Mouse (Mus musculus) MEL (cell line): Measurements from ENCODE around the gene Gtf3c2. TPM values are rescaled to one million over a fixed set of nuclear protein-coding genes. Genes with fewer than 3 reads are reported as not detected.
A peak's percentile ranks its signal among the peaks of the same experiment; 100 is the strongest.

ENCODE experiments used
- DNase-seq: peaks from one replicate; pipeline ENCODE4 v3.0.0; 2011; ENCODE audit warnings: low read depth, low spot score
- H3K27ac ChIP-seq: 2 replicates; pipeline ENCODE4 v1.5.1; 2012; ENCODE audit warnings: low read depth, mild to moderate bottlenecking, control low read depth, low read length, moderate library complexity; ENCODE audit not compliant: control insufficient read depth
- H3K27me3 ChIP-seq, 2 experiments: fragments of 150-350 bp in 1 of 2; sonication (generic) in 1 of 2; 2 replicates each; pipeline ENCODE4 v1.6.1; 2012; ENCODE audit warnings: low read length in 2 of 2, mild to moderate bottlenecking in 2 of 2, improper control_type of control experiment in 1 of 2, moderate library complexity in 1 of 2; ENCODE audit not compliant: insufficient read depth in 2 of 2, control insufficient read depth in 1 of 2
- H3K36me3 ChIP-seq, 2 experiments: 2 replicates each; pipeline ENCODE4 v1.6.1; 2012 to 2014; ENCODE audit warnings: low read length in 2 of 2, improper control_type of control experiment in 1 of 2, inconsistent platforms in 1 of 2, mild to moderate bottlenecking in 1 of 2; ENCODE audit not compliant: insufficient read depth in 2 of 2, control insufficient read depth in 1 of 2
- H3K4me1 ChIP-seq, 2 experiments: fragments of 150-350 bp in 1 of 2; sonication (generic) in 1 of 2; 2 replicates each; pipeline ENCODE4 v1.6.1; 2012; ENCODE audit warnings: low read length in 2 of 2, improper control_type of control experiment in 1 of 2, mild to moderate bottlenecking in 1 of 2; ENCODE audit not compliant: insufficient read depth in 2 of 2, control insufficient read depth in 1 of 2
- H3K4me3 ChIP-seq, 2 experiments: fragments of 150-350 bp in 1 of 2; sonication (generic) in 1 of 2; 2 replicates each; pipeline ENCODE4 v1.5.1; 2012; ENCODE audit warnings: low read depth in 2 of 2, low read length in 2 of 2, mild to moderate bottlenecking in 2 of 2, moderate library complexity in 2 of 2, control low read depth in 1 of 2, improper control_type of control experiment in 1 of 2; ENCODE audit not compliant: control insufficient read depth in 1 of 2, insufficient read depth in 1 of 2
- H3K79me2 ChIP-seq: 2 replicates; pipeline ENCODE4 v1.6.1; 2012; ENCODE audit warnings: mild to moderate bottlenecking, low read length, moderate library complexity; ENCODE audit not compliant: control insufficient read depth, poor library complexity, insufficient read depth
- H3K9ac ChIP-seq: 2 replicates; pipeline ENCODE4 v1.6.1; 2012; ENCODE audit warnings: low read depth, mild to moderate bottlenecking, control low read depth, low read length, moderate library complexity; ENCODE audit not compliant: control insufficient read depth, poor library complexity, severe bottlenecking
- H3K9me3 ChIP-seq: fragments of 150-350 bp; sonication (generic); replicated peaks from 2 replicates; pipeline ENCODE4 v1.6.1; 2012; ENCODE audit warnings: mild to moderate bottlenecking, low read length, improper control_type of control experiment, moderate library complexity; ENCODE audit not compliant: insufficient read depth
- CTCF ChIP-seq, 3 experiments: IDR thresholded peaks in 2 of 3; conservative IDR thresholded peaks in 1 of 3; 2 replicates each; pipeline ENCODE4 v1.5.1; 2011 to 2012; ENCODE audit warnings: low read length in 3 of 3, low read depth in 2 of 3, mild to moderate bottlenecking in 2 of 3, improper control_type of control experiment in 1 of 3, inconsistent platforms in 1 of 3, mixed read lengths in 1 of 3, moderate library complexity in 1 of 3; ENCODE audit not compliant: control insufficient read depth in 1 of 3, insufficient read depth in 1 of 3, poor library complexity in 1 of 3, severe bottlenecking in 1 of 3
- GABPA ChIP-seq: IDR thresholded peaks from 2 replicates; pipeline ENCODE4 v1.6.1; 2012; ENCODE audit warnings: low read depth, mild to moderate bottlenecking, inconsistent platforms, low read length, improper control_type of control experiment, moderate library complexity
- HCFC1 ChIP-seq: IDR thresholded peaks from 2 replicates; pipeline ENCODE4 v1.6.1; 2012; ENCODE audit warnings: low read depth, mild to moderate bottlenecking, inconsistent platforms, low read length, improper control_type of control experiment, moderate library complexity
- JUND ChIP-seq: IDR thresholded peaks from 2 replicates; pipeline ENCODE4 v1.6.1; 2011; ENCODE audit warnings: low read depth, mild to moderate bottlenecking, improper control_type of control experiment, low read length
- MAX ChIP-seq: IDR thresholded peaks from 2 replicates; pipeline ENCODE4 v1.6.1; 2011; ENCODE audit warnings: low read length, improper control_type of control experiment
- RAD21 ChIP-seq: IDR thresholded peaks from 2 replicates; pipeline ENCODE4 v1.6.1; 2011; ENCODE audit warnings: mild to moderate bottlenecking, low read depth, low read length, improper control_type of control experiment
- SIN3A ChIP-seq: IDR thresholded peaks from 2 replicates; pipeline ENCODE4 v1.6.1; 2012; ENCODE audit warnings: low read length, improper control_type of control experiment, inconsistent platforms
- SMC3 ChIP-seq: IDR thresholded peaks from 2 replicates; pipeline ENCODE4 v1.6.1; 2011; ENCODE audit warnings: low read depth, low read length, improper control_type of control experiment
- ZC3H11A ChIP-seq: IDR thresholded peaks from 2 replicates; pipeline ENCODE4 v1.6.1; 2012; ENCODE audit warnings: low read depth, mild to moderate bottlenecking, inconsistent platforms, low read length, improper control_type of control experiment
- ZNF384 ChIP-seq: IDR thresholded peaks from 2 replicates; pipeline ENCODE4 v1.6.1; 2012; ENCODE audit warnings: low read depth, mild to moderate bottlenecking, inconsistent platforms, low read length, improper control_type of control experiment
- polyA plus RNA-seq, 2 experiments: library from polyadenylated mRNA; stranded (reverse) in 1 of 2; unstranded in 1 of 2; fragments of >175 nt in 1 of 2; fragments of >200 nt in 1 of 2; gene quantifications; 2 replicates each; pipeline versions ENCODE4 v1.2.1 to v1.2.4; 2012; ENCODE audit warnings: low replicate concordance in 2 of 2, low read depth in 1 of 2; ENCODE audit not compliant: insufficient read length in 2 of 2, insufficient read depth in 1 of 2, missing spikeins in 1 of 2
- total RNA-seq: library from RNA; depleted of rRNA; stranded (reverse); fragments of 300-350 nt; gene quantifications from 2 replicates; pipeline ENCODE4 v1.2.3, GENCODE M21; 2012; rRNA removed

The Gtf3c2 gene
- total and polyA plus RNA-seq, 3 experiments: 50.9 to 129 TPM; not detected in 1

DNA sequence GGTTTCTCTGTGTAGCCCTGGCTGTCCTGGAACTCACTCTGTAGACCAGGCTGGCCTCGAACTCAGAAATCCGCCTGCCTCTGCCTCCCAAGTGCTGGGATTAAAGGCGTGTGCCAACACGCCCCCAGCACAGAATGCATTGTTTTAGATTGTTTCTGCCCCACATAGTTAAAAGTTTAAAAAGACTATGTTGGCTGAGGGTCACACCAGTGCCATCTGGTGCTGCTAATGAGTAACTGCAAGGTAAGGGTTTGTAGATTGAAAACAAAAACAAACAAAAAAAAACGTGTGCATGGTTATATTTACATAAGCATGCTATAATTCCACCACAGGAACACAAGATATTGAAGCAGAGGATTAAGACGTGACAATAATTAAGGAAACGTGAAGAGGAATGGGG lies 69.2 kb downstream of the Gtf3c2 start:
- Histone ChIP-seq H3K4me3 (no peak overlapping the region), H3K9ac (no peak overlapping the region), H3K27me3 (peaks cover 3 to 11% of the 10 kb centered on the region in 2 experiments), H3K9me3 (no peaks in the 10 kb centered on the region), H3K36me3 (no peaks in the 10 kb centered on the region), H3K79me2 (no peaks in the 10 kb centered on the region), H3K27ac (no peak overlapping the region), H3K4me1 (no peaks in the 10 kb centered on the region)
- TF ChIP-seq ZNF384 (peak; percentile 67), GABPA (no peak), MAX (no peak), ZC3H11A (peak; percentile 50), SMC3 (peak; percentile 87), CTCF (IDR thresholded peaks at IDR 0.05 in 2 of 3, conservative IDR thresholded peaks at IDR 0.05 in 1 of 3; ENCODE audit: control insufficient read depth in 1 of 3, insufficient read depth in 1 of 3, low read depth in 2 of 3, low read length in 3 of 3, poor library complexity in 1 of 3, severe bottlenecking in 1 of 3) (peak; percentile 47 to 78 (median 74)), SIN3A (0 out of 2 replicates have a peak, but pooled peaks have one; percentile 31), JUND (0 out of 2 replicates have a peak, but pooled peaks have one; percentile 30), RAD21 (peak; percentile 69)
- DNase-seq: peak; percentile 69

GRCm38 (mm10) chr5:31108000-31108490 lies 71.9 kb downstream of the Gtf3c2 start, which contains the start of gene Slc30a3:
Slc30a3 (minus strand) TSS chr5:31108237.
- Histone ChIP-seq H3K27ac (no peak within 1 kb of the TSS), H3K27me3 (peaks cover 9 to 11% of the 10 kb centered on the region in 2 experiments), H3K79me2 (no peaks in the 10 kb centered on the region), H3K4me1 (no peaks in the 10 kb centered on the region), H3K9me3 (no peaks in the 10 kb centered on the region), H3K36me3 (no peaks in the 10 kb centered on the region), H3K4me3 (no peak within 1 kb of the TSS), H3K9ac (no peak within 1 kb of the TSS)
- DNase-seq: no peak
- TF ChIP-seq HCFC1: no peak

Other genes with a start within 250 kb of the Gtf3c2 start
- not detected in 2 replicates for gene Cgref1, start 234.6 kb downstream of the Gtf3c2 start, total RNA-seq
- 1 to 10 TPM in 1 of 2 experiments, not detected in 1; 1.4 TPM for gene Cgref1, start 234.6 kb downstream of the Gtf3c2 start, polyA plus RNA-seq
- 141 and 143 TPM in 2 replicates for gene Preb, start 219.8 kb downstream of the Gtf3c2 start, total RNA-seq
- 100 to 1,000 TPM in 1 of 2 experiments, not detected in 1; 247 TPM for gene Preb, start 219.8 kb downstream of the Gtf3c2 start, polyA plus RNA-seq
- 0.03 and 0.08 TPM in 2 replicates for gene Tcf23, start 211.5 kb downstream of the Gtf3c2 start, total RNA-seq
- under 1 TPM in 1 of 2 experiments, not detected in 1; 0.07 TPM for gene Tcf23, start 211.5 kb downstream of the Gtf3c2 start, polyA plus RNA-seq
- gene Atraid, start 131.8 kb downstream of the Gtf3c2 start, total RNA-seq: 31.7 and 37.2 TPM in 2 replicates
- 10 to 100 TPM in 1 of 2 experiments, not detected in 1; 58.0 TPM for gene Atraid, start 131.8 kb downstream of the Gtf3c2 start, polyA plus RNA-seq
- gene Slc5a6, start 131.2 kb downstream of the Gtf3c2 start, total RNA-seq: 25.6 and 34.5 TPM in 2 replicates
- 10 to 100 TPM in 1 of 2 experiments, not detected in 1; 41.7 TPM for gene Slc5a6, start 131.2 kb downstream of the Gtf3c2 start, polyA plus RNA-seq
- gene Cad, start 125.4 kb downstream of the Gtf3c2 start, total RNA-seq: 213 and 228 TPM in 2 replicates
- 100 to 1,000 TPM; 254 to 383 TPM for gene Cad, start 125.4 kb downstream of the Gtf3c2 start, polyA plus RNA-seq
- not detected in 2 replicates for gene Dnajc5g, start 73.9 kb downstream of the Gtf3c2 start, total RNA-seq
- gene Dnajc5g, start 73.9 kb downstream of the Gtf3c2 start, polyA plus RNA-seq: not detected
- gene Slc30a3, start 71.9 kb downstream of the Gtf3c2 start, total RNA-seq: not detected in 2 replicates
- not detected for gene Slc30a3, start 71.9 kb downstream of the Gtf3c2 start, polyA plus RNA-seq
- not detected in 2 replicates for gene Trim54, start 63.4 kb downstream of the Gtf3c2 start, total RNA-seq
- not detected for gene Trim54, start 63.4 kb downstream of the Gtf3c2 start, polyA plus RNA-seq
- gene Ucn, start 41.3 kb downstream of the Gtf3c2 start, total RNA-seq: not detected in 2 replicates
- gene Ucn, start 41.3 kb downstream of the Gtf3c2 start, polyA plus RNA-seq: not detected
- gene Mpv17, start 25.9 kb downstream of the Gtf3c2 start, total RNA-seq: 25.4 and 25.8 TPM in 2 replicates
- 10 to 100 TPM in 1 of 2 experiments, not detected in 1; 49.9 TPM for gene Mpv17, start 25.9 kb downstream of the Gtf3c2 start, polyA plus RNA-seq
- gene Gm29609, start 233 bp downstream of the Gtf3c2 start, total RNA-seq: 5.0 and 5.8 TPM in 2 replicates
- 1 to 10 TPM in 1 of 2 experiments, not detected in 1; 6.4 TPM for gene Gm29609, start 233 bp downstream of the Gtf3c2 start, polyA plus RNA-seq
- 67.3 and 85.1 TPM in 2 replicates for gene Snx17, start 13.1 kb upstream of the Gtf3c2 start, total RNA-seq
- 10 to 100 TPM in 1 of 2 experiments, not detected in 1; 85.6 TPM for gene Snx17, start 13.1 kb upstream of the Gtf3c2 start, polyA plus RNA-seq
- 126 and 151 TPM in 2 replicates for gene Eif2b4, start 13.3 kb upstream of the Gtf3c2 start, total RNA-seq
- 100 to 1,000 TPM in 1 of 2 experiments, not detected in 1; 282 TPM for gene Eif2b4, start 13.3 kb upstream of the Gtf3c2 start, polyA plus RNA-seq
- 6.0 and 7.0 TPM in 2 replicates for gene Zfp513, start 22.2 kb upstream of the Gtf3c2 start, total RNA-seq
- gene Zfp513, start 22.2 kb upstream of the Gtf3c2 start, polyA plus RNA-seq: 10 to 100 TPM in 1 of 2 experiments, not detected in 1; 15.2 TPM
- 374 and 408 TPM in 2 replicates for gene Ppm1g, start 40.5 kb upstream of the Gtf3c2 start, total RNA-seq
- gene Ppm1g, start 40.5 kb upstream of the Gtf3c2 start, polyA plus RNA-seq: 100 to 1,000 TPM; 169 to 639 TPM
- gene Nrbp1, start 60.7 kb upstream of the Gtf3c2 start, total RNA-seq: 40.5 and 42.0 TPM in 2 replicates
- 10 to 100 TPM in 1 of 2 experiments, not detected in 1; 55.2 TPM for gene Nrbp1, start 60.7 kb upstream of the Gtf3c2 start, polyA plus RNA-seq
- not detected in 2 replicates for gene Gm9970, start 61.1 kb upstream of the Gtf3c2 start, total RNA-seq
- under 1 TPM in 1 of 2 experiments, not detected in 1; 0.24 TPM for gene Gm9970, start 61.1 kb upstream of the Gtf3c2 start, polyA plus RNA-seq
- 1.2 and 1.3 TPM in 2 replicates for gene Krtcap3, start 71.5 kb upstream of the Gtf3c2 start, total RNA-seq
- gene Krtcap3, start 71.5 kb upstream of the Gtf3c2 start, polyA plus RNA-seq: 1 to 10 TPM in 1 of 2 experiments, not detected in 1; 3.3 TPM
- 13.5 and 15.3 TPM in 2 replicates for gene Ift172, start 111.0 kb upstream of the Gtf3c2 start, total RNA-seq
- 10 to 100 TPM in 1 of 2 experiments, not detected in 1; 21.8 TPM for gene Ift172, start 111.0 kb upstream of the Gtf3c2 start, polyA plus RNA-seq
- gene Fndc4, start 115.9 kb upstream of the Gtf3c2 start, total RNA-seq: not detected in 2 replicates
- gene Fndc4, start 115.9 kb upstream of the Gtf3c2 start, polyA plus RNA-seq: under 1 TPM in 1 of 2 experiments, not detected in 1; 0.32 TPM
- gene Gckr, start 117.3 kb upstream of the Gtf3c2 start, total RNA-seq: 0.04 TPM in 1 of 2 replicates, not detected in the other
- under 1 TPM in 1 of 2 experiments, not detected in 1; 0.19 TPM for gene Gckr, start 117.3 kb upstream of the Gtf3c2 start, polyA plus RNA-seq